Mouse (Mus musculus) lung, embryonic 16.5 days (tissue): ENCODE results near the gene Sun2. TPM values are rescaled to one million over a fixed set of nuclear protein-coding genes. Genes with fewer than 3 reads are reported as not detected.

ENCODE experiments used
- ATAC-seq: fragments of 200-750 bp; cut with Nextera tagmentation; 2 replicates; pipeline ENCODE4 v1.8.0; 2017; ENCODE audit warnings: low read depth, mild to moderate bottlenecking, moderate library complexity
- H3K27ac ChIP-seq: fragments of 300-500 bp; sonication (generic); 2 replicates; pipeline ENCODE4 v1.5.1; 2014; ENCODE audit warnings: mild to moderate bottlenecking, control low read depth, low read length
- H3K27me3 ChIP-seq: fragments of 300-500 bp; sonication (generic); 2 replicates; pipeline ENCODE4 v1.6.1; 2014; ENCODE audit warnings: low read depth, low read length, mixed read lengths; ENCODE audit not compliant: control insufficient read depth, insufficient read depth
- H3K36me3 ChIP-seq: fragments of 300-500 bp; sonication (generic); 2 replicates; pipeline ENCODE4 v1.6.1; 2014; ENCODE audit warnings: low read length; ENCODE audit not compliant: control insufficient read depth, insufficient read depth
- H3K4me1 ChIP-seq: fragments of 300-500 bp; sonication (generic); replicated peaks from 2 replicates; pipeline ENCODE4 v1.6.1; 2014; ENCODE audit warnings: low read length, mixed read lengths; ENCODE audit not compliant: control insufficient read depth, insufficient read depth
- H3K4me2 ChIP-seq: fragments of 300-500 bp; sonication (generic); 2 replicates; pipeline ENCODE4 v1.6.1; 2014; ENCODE audit warnings: low read depth, low read length, control low read depth
- H3K4me3 ChIP-seq: fragments of 300-500 bp; sonication (generic); 2 replicates; pipeline ENCODE4 v1.5.1; 2014; ENCODE audit warnings: mild to moderate bottlenecking, low read length, control low read depth
- H3K9ac ChIP-seq: fragments of 300-500 bp; sonication (generic); 2 replicates; pipeline ENCODE4 v1.6.1; 2014; ENCODE audit warnings: low read length, control low read depth
- H3K9me3 ChIP-seq: fragments of 300-500 bp; sonication (generic); 2 replicates; pipeline ENCODE4 v1.6.1; 2016; ENCODE audit warnings: low read length; ENCODE audit not compliant: control insufficient read depth
- whole genome bisulfite sequencing: fragments of 180-500 bp; shearing (Covaris S2); extraction: QIAGEN DNeasy Blood & Tissue Kit; methylation state at CpG from one replicate; pipeline ENCODE4 v1.1.7; 2014; 5-methylcytosine and 5-hydroxymethylcytosine counted together
- polyA plus RNA-seq: library from polyadenylated mRNA; unstranded; fragments of >200 nt; fragmentation: Nextera tagmentation; extraction: Ambion mirVana; gene quantifications from 2 replicates; pipeline ENCODE4 v1.2.1, GENCODE M21; 2015

The Sun2 gene
- polyA plus RNA-seq, 1 experiment from 2014 or later = 7.8 TPM

DNA sequence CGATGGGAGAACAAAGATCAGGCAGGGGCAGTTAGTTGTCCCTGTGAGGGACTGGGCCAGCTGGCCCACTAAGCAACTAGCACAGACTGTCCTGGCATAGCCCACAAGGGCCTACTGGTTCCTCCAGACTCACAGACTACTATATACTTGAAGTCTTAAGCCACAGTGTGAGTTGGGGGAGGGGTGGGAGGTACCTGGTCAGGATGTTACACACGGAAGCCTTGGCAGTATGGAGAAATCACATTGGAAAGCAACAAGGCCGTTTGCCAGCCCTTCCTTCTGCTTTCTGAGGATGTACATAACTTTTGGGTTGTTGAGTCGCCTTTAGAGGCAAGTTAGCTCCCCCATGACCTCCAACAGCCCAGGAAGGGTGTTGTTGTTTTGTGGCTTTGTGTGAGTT is 8.7 kb downstream of the Sun2 start:
- Histone ChIP-seq H3K36me3 (peaks cover 49% of the 10 kb centered on the region), H3K27ac (no peak overlapping the region), H3K4me1 (no peaks in the 10 kb centered on the region), H3K27me3 (no peaks in the 10 kb centered on the region), H3K9ac (no peak overlapping the region), H3K9me3 (no peaks in the 10 kb centered on the region), H3K4me2 (no peak overlapping the region), H3K4me3 (no peak overlapping the region)
- ATAC-seq = no peak
- WGBS = 68% methylated on average over 4 of the region's 4 CpGs

- ATAC-seq = no peak
- 94% methylated on average over 8 of the region's 8 CpGs for WGBS
- Histone ChIP-seq H3K4me2 (no peak overlapping the region), H3K27me3 (no peaks in the 10 kb centered on the region), H3K4me1 (no peaks in the 10 kb centered on the region), H3K4me3 (no peak overlapping the region), H3K9ac (no peak overlapping the region), H3K9me3 (no peaks in the 10 kb centered on the region), H3K36me3 (peaks cover 51% of the 10 kb centered on the region), H3K27ac (no peak overlapping the region)
Measured at GRCm38 (mm10) chr15:79733192-79733591, 9.1 kb downstream of the Sun2 start.

DNA sequence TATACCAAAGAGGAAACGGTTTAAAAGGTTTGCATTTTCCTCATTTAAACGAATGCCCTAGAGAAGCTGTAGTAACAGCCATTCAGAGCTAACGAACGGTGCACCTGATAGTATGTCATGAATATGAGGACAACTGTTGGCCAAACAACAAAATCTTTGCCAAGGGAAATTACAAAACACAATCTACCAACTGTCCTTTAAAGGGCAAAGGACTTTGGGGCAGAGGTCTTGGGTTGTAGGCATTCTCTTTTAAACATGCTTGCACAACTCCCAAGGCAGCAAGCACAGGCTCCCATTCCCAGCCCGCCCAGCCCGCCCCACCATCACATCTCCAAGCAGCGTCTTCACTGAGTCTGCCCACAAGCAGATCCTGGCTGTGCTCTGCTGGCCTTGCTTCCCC is 10.8 kb downstream of the Sun2 start:
- Histone ChIP-seq H3K4me1 (no peaks in the 10 kb centered on the region), H3K4me2 (no peak overlapping the region), H3K9me3 (no peaks in the 10 kb centered on the region), H3K9ac (no peak overlapping the region), H3K27me3 (no peaks in the 10 kb centered on the region), H3K27ac (no peak overlapping the region), H3K36me3 (peaks cover 57% of the 10 kb centered on the region), H3K4me3 (no peak overlapping the region)
- WGBS = 88% methylated on average over 7 of the region's 7 CpGs
- ATAC-seq = no peak

- ATAC-seq = no peak
- H3K27me3 ChIP-seq = no peaks in the 10 kb centered on the region
- H3K27ac ChIP-seq = no peak overlapping the region
- H3K4me3 ChIP-seq = no peak overlapping the region
- H3K4me1 ChIP-seq = no peaks in the 10 kb centered on the region
- no peak overlapping the region for H3K4me2 ChIP-seq
- H3K36me3 ChIP-seq = peaks cover 54% of the 10 kb centered on the region
- no peak overlapping the region for H3K9ac ChIP-seq
- WGBS = 57% methylated on average over 10 of the region's 10 CpGs
- H3K9me3 ChIP-seq = no peaks in the 10 kb centered on the region
Measured at GRCm38 (mm10) chr15:79728731-79729388, 13.5 kb downstream of the Sun2 start.

- no peaks in the 10 kb centered on the region for H3K4me1 ChIP-seq
- no peak for ATAC-seq
- H3K27ac ChIP-seq = no peak overlapping the region
- H3K4me2 ChIP-seq = no peak overlapping the region
- no peak overlapping the region for H3K9ac ChIP-seq
- H3K4me3 ChIP-seq = no peak overlapping the region
- H3K27me3 ChIP-seq = no peaks in the 10 kb centered on the region
- H3K36me3 ChIP-seq = peaks cover 49% of the 10 kb centered on the region
- H3K9me3 ChIP-seq = no peaks in the 10 kb centered on the region
- WGBS = 75% methylated on average over 5 of the region's 5 CpGs
Measured at GRCm38 (mm10) chr15:79728311-79728710, 14.0 kb downstream of the Sun2 start.

DNA sequence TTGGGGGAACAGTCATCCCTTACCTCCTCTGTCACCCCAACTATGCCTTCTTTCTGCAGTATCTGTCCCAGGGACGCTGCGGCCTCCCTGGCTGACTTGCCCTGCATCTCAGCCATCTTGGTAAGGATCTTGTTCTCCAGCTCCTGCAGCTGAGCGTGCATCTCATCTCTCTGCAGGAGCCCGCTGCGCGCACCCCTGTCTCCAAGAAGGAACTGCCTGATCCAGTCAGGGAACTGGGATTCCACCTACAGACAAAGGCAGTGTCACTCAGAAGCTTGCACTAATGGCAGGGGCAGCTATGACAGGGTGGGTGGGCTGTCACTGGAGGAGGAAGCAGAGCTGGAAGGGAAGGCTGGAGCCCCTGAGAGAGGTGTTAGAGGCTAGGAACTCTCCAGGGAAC is 14.5 kb downstream of the Sun2 start:
- no peak for ATAC-seq
- H3K9ac ChIP-seq = no peak overlapping the region
- 94% methylated on average over 6 of the region's 6 CpGs for WGBS
- H3K4me1 ChIP-seq = no peaks in the 10 kb centered on the region
- H3K27me3 ChIP-seq = no peaks in the 10 kb centered on the region
- H3K36me3 ChIP-seq = peaks cover 47% of the 10 kb centered on the region
- no peaks in the 10 kb centered on the region for H3K9me3 ChIP-seq
- H3K27ac ChIP-seq = no peak overlapping the region
- no peak overlapping the region for H3K4me2 ChIP-seq
- H3K4me3 ChIP-seq = no peak overlapping the region

DNA sequence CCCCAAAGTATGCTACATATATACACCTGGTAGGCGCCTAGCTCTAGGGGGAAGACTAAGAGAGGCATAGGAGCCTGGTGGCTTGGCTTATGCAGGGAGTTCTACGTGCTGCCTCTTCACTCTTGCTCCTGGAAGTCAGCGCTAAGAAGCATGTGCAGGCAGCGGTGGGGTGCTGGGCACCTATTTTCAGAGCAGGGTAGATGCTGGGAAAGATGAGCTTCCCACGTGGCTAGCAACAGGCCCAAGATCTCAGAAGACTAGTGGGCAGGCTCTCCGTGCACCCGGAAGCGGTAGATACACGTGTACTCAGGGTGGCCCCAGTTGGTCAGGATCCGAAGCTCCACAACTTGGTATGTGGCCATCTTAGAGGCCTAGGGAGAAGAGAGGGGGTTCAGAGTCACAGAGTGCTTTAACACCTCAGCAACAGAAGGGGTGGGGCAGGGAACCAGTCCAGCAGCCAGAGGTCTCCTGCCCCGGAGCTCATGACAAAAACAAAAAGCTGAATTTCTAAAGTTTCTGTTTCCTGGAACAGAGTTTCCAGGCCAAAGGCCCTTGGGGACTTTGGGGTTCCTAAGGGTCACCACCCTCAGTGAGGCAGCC is 17.0 kb downstream of the Sun2 start:
- Histone ChIP-seq H3K9me3 (no peaks in the 10 kb centered on the region), H3K9ac (no peak overlapping the region), H3K4me2 (no peak overlapping the region), H3K4me3 (no peak overlapping the region), H3K4me1 (no peaks in the 10 kb centered on the region), H3K27ac (no peak overlapping the region), H3K36me3 (peaks cover 39% of the 10 kb centered on the region), H3K27me3 (no peaks in the 10 kb centered on the region)
- no peak for ATAC-seq
- WGBS = 85% methylated on average over 11 of the region's 11 CpGs

DNA sequence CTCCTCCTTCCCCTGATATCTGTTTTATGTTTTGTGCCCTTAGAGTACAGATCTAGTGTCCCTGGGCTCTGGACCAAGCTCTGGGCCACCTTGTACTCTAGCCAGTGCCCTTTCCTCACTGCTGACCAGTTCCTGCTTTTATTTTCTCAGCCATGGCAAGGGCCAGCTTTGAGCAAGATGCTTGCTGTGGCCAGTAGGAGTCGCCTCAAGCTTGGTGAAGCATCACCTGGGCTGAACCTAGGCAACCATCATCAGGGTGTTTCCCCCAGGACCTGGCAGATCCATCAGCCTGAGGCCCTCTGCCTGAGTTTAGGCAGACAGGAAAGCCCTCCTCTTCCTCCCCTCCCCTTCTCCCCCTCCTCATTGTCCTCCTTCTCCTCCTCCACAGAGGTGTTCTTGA is 18.9 kb downstream of the Sun2 start:
- Histone ChIP-seq H3K4me1 (no peaks in the 10 kb centered on the region), H3K9me3 (no peaks in the 10 kb centered on the region), H3K36me3 (peaks cover 45% of the 10 kb centered on the region), H3K9ac (no peak overlapping the region), H3K27me3 (no peaks in the 10 kb centered on the region), H3K4me2 (no peak overlapping the region), H3K27ac (no peak overlapping the region), H3K4me3 (no peak overlapping the region)
- ATAC-seq = no peak
- WGBS = 37% methylated on average over 1 of the region's 1 CpGs

DNA sequence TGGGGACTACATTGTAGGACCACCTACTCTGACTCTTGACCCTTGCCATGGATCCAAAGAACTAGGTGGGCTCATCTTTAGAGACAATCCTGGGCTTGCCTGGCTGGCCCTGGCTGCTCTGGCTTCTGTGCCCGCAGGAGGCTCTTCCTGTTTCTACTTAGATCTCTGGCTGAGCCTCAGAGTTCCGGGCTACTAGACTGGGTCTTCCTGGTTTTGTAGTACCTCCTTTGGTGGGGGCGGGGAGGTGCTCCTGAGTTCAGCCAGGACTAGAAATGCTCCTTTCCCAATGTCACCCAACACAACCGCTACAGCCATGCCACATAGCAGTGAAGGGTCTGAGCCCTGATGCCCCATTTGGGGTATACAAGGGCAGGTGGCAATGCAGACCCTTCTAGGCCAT is 21.5 kb downstream of the Sun2 start:
- no peak overlapping the region for H3K4me3 ChIP-seq
- no peak overlapping the region for H3K4me2 ChIP-seq
- H3K36me3 ChIP-seq = peaks cover 36% of the 10 kb centered on the region
- 88% methylated on average over 4 of the region's 4 CpGs for WGBS
- no peaks in the 10 kb centered on the region for H3K27me3 ChIP-seq
- ATAC-seq = no peak
- no peaks in the 10 kb centered on the region for H3K4me1 ChIP-seq
- H3K9ac ChIP-seq = no peak overlapping the region
- no peaks in the 10 kb centered on the region for H3K9me3 ChIP-seq
- H3K27ac ChIP-seq = no peak overlapping the region
